Mouse (Mus musculus) thymus, adult 2 months (tissue): ENCODE measurements around the gene Mtx3. TPM values are rescaled to one million over a fixed set of nuclear protein-coding genes. Genes with fewer than 3 reads are reported as not detected.

Experiments
- DNase-seq: peaks from one replicate; pipeline ENCODE4 v3.0.0; 2021
- H3K27ac ChIP-seq: fragments of 200-500 bp; 2 replicates; pipeline ENCODE4 v1.5.1; 2012; ENCODE audit warnings: low read length, control low read depth; ENCODE audit not compliant: control insufficient read depth, insufficient read depth
- H3K27me3 ChIP-seq: fragments of 200-500 bp; 2 replicates; pipeline ENCODE4 v1.6.1; 2012; ENCODE audit warnings: mild to moderate bottlenecking, low read length, moderate library complexity, mixed read lengths; ENCODE audit not compliant: control insufficient read depth, insufficient read depth
- H3K36me3 ChIP-seq: fragments of 200-500 bp; 2 replicates; pipeline ENCODE4 v1.6.1; 2012; ENCODE audit warnings: mild to moderate bottlenecking, low read length, moderate library complexity; ENCODE audit not compliant: control insufficient read depth, insufficient read depth
- H3K4me1 ChIP-seq: fragments of 200-500 bp; replicated peaks from 2 replicates; pipeline ENCODE4 v1.6.1; 2012; ENCODE audit warnings: low read length; ENCODE audit not compliant: control insufficient read depth, insufficient read depth
- H3K4me3 ChIP-seq: fragments of 200-500 bp; 2 replicates; pipeline ENCODE4 v1.5.1; 2012; ENCODE audit warnings: mild to moderate bottlenecking, low read length, control low read depth, moderate library complexity; ENCODE audit not compliant: control insufficient read depth, insufficient read depth
- CTCF ChIP-seq: fragments of 200-500 bp; IDR thresholded peaks from 2 replicates; pipeline ENCODE4 v1.5.1; 2012; ENCODE audit warnings: mild to moderate bottlenecking, control low read depth, low read length, moderate library complexity, borderline replicate concordance; ENCODE audit not compliant: control insufficient read depth, poor library complexity, insufficient read depth; ENCODE audit errors: extremely low read depth
- POLR2A ChIP-seq: fragments of 200-500 bp; IDR thresholded peaks from 2 replicates; pipeline ENCODE4 v1.6.1; 2012; ENCODE audit warnings: mild to moderate bottlenecking, low read length, control low read depth, moderate library complexity; ENCODE audit not compliant: control insufficient read depth, poor library complexity, insufficient read depth; ENCODE audit errors: extremely low read depth
- WGBS: fragments of 180-500 bp; shearing (Covaris S2); methylation state at CpG from one replicate; pipeline ENCODE4 v1.1.7; 2018; 5-methylcytosine and 5-hydroxymethylcytosine counted together
- polyA plus RNA-seq: library from polyadenylated mRNA; depleted of rRNA; stranded (reverse); fragments of >200 nt; gene quantifications from 2 replicates; pipeline ENCODE4 v1.2.3, GENCODE M21; 2012

Mtx3 gene
- polyA plus RNA-seq, 1 experiment, result 5.4 TPM

DNA sequence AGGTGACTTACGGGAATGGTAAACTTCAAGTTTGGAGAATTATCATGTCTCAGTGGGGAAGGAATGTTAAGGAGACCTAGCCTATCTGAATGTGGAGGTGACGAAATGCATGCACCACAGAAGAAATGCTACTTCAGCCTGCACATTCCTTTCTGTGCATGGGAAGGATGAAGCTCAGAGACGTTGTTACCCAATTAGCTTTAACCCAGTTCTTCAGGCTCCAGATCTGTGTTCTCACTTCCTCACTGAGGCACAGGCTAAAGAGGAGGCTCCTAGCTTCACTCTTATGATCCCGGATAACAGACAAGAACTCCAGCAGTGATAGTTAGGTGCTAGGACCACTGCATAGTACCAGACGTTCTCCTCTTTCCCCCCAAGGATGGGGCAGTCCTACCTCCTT lies 28.2 kb upstream of the Mtx3 start:
- TF ChIP-seq CTCF, result no peak
- no peak for TF ChIP-seq POLR2A
- H3K4me3 ChIP-seq, result no peak overlapping the region
- WGBS, result 84% methylated on average over 5 of the region's 5 CpGs

DNA sequence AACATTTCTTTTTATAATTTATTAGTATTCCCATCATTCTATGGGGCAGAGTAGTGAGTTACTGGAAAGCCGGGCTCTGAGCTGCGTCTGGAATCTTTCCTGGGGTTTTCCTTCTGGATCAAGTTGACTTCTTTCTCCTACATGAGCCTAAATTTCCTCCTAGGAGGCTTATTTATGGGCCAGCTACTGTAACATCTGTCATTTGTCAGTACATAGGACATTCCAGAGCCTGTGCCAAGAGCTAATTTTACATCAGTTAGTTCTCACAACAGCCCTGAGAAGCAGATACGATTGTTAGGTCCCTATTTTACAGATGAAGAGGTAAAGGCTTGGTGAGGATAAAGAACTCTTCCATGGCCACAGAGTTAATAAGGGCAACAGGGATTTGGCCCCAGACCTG lies 27.2 kb upstream of the Mtx3 start:
- H3K27ac ChIP-seq, result no peak overlapping the region
- WGBS, result 91% methylated on average over 3 of the region's 3 CpGs
- DNase-seq, result no peak
- TF ChIP-seq CTCF (no peak), POLR2A (no peak)
- H3K4me3 ChIP-seq, result no peak overlapping the region
- no peaks in the 10 kb centered on the region for H3K27me3 ChIP-seq
- no peaks in the 10 kb centered on the region for H3K4me1 ChIP-seq
- H3K36me3 ChIP-seq, result no peaks in the 10 kb centered on the region

More for the DNA sequence above, 28.2 kb upstream of the Mtx3 start:
- Histone ChIP-seq H3K4me1 (no peaks in the 10 kb centered on the region), H3K27ac (no peak overlapping the region), H3K27me3 (no peaks in the 10 kb centered on the region), H3K36me3 (no peaks in the 10 kb centered on the region)
- DNase-seq, result no peak

DNA sequence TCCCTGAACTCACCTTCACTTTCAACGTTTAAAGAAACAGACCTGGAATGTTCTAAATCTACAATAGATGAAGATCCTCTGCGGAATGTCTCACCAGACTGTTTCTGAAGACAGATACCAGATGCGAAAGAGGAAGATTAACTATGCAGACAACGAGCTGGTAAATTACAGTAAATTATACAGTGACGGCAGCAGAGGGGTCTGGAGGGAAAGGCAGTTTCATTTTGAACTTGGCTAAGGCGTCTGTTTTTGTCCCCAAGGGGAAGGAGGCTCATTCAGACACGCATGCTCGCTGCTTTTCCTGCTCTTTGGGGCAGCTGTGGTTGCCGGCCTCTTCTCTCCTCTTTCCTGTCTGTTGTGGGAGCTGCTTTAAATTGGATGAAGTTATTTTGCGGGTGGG lies 15.7 kb upstream of the Mtx3 start:
- Histone ChIP-seq H3K4me3 (no peak overlapping the region), H3K4me1 (no peaks in the 10 kb centered on the region), H3K27ac (no peak overlapping the region), H3K36me3 (no peaks in the 10 kb centered on the region), H3K27me3 (no peaks in the 10 kb centered on the region)
- no peak for DNase-seq
- no peak for TF ChIP-seq POLR2A
- TF ChIP-seq CTCF, result no peak
- 13% methylated on average over 10 of the region's 10 CpGs for WGBS

DNA sequence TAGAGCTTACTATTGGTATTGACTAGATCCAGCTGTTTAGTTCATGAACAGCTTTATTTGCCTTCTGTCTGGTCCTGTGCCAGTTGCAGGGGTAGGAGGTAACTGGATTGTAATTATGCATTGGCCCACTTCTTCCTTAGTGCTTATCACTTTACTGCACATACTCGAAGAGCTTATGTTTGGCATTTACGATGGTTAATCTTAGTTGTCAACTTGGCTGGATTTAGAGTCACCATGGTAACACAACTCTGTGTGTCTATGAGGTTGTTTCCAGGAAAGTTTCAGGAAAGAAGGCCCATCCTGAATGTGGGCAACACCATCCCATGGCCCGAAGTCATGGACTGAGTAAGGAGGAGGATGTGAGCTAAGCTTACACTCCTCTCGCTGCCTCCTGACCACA lies 11.4 kb upstream of the Mtx3 start:
- TF ChIP-seq POLR2A, result no peak
- TF ChIP-seq CTCF, result no peak
- Histone ChIP-seq H3K27ac (no peak overlapping the region), H3K27me3 (no peaks in the 10 kb centered on the region), H3K4me3 (no peak overlapping the region), H3K36me3 (no peaks in the 10 kb centered on the region), H3K4me1 (no peaks in the 10 kb centered on the region)
- 92% methylated on average over 4 of the region's 4 CpGs for WGBS
- no peak for DNase-seq

DNA sequence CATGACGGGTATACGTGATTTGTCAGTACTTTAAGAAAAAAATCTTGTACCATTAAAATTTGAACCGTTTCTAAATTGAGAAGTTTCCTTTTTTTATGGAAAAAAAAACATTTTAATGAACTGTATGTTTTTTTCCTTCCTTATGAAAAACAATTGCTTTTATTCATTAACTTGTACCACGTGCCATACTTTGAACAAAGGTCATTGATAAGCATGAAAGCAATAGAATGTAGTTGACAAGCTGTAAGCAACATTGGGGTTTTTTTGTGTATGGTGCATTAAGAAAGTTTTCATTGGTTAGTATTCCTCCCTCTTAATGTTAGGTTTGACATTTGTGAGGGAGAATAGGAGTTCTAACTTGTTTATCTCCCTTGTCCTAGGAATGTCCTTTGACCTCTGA lies 1.9 kb downstream of the Mtx3 start:
- no peaks in the 10 kb centered on the region for H3K27me3 ChIP-seq
- H3K27ac ChIP-seq, result no peak overlapping the region
- H3K36me3 ChIP-seq, result no peaks in the 10 kb centered on the region
- no peak for TF ChIP-seq CTCF
- no peak for TF ChIP-seq POLR2A
- 95% methylated on average over 4 of the region's 4 CpGs for WGBS
- no peak overlapping the region for H3K4me3 ChIP-seq
- H3K4me1 ChIP-seq, result no peaks in the 10 kb centered on the region; the same call in 1 of the 2 replicates
- DNase-seq, result no peak

DNA sequence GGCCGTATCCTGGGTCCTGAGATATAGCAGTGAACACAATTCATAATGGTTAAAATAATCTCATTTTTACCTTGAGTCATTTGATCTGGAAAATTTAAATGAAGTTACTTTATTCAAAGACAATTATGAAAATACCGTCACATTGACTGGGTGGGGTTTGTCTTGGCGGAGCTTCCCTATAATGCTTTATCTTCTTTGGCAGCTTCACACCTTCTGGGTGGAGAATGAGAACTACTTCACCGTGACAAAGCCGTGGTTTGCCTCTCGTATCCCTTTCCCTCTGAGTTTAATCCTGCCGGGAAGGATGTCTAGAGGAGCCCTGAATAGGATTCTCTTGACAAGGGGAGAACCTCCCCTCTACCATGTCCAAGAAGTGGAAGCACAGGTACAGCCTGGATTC lies 2.8 kb downstream of the Mtx3 start:
- Histone ChIP-seq H3K36me3 (no peaks in the 10 kb centered on the region), H3K27me3 (no peaks in the 10 kb centered on the region), H3K4me1 (no peaks in the 10 kb centered on the region; the same call in 1 of the 2 replicates), H3K4me3 (no peak overlapping the region), H3K27ac (no peak overlapping the region)
- TF ChIP-seq CTCF (no peak), POLR2A (no peak)
- DNase-seq, result no peak
- 96% methylated on average over 7 of the region's 7 CpGs for WGBS

DNA sequence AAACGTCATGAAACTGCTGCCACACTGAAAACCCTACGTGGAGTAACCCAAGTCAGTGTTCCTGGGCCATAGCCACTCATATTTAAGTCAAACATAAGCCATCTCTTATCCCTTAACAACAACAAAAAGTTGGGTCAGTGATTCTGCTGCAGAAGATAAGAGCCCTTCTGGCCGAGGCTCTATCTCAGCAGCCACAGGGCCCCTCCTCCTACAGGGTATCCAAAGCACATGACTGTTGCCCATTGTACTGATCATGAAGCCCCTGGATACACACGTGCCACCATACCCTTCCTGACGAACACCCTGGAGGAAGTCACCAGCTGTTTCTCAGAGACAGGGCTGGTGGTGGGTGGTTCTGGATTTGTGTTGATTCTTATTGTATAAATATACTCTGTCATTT lies 3.4 kb downstream of the Mtx3 start:
- 93% methylated on average over 5 of the region's 5 CpGs for WGBS
- Histone ChIP-seq H3K36me3 (no peaks in the 10 kb centered on the region), H3K27me3 (no peaks in the 10 kb centered on the region), H3K4me3 (no peak overlapping the region), H3K27ac (no peak overlapping the region), H3K4me1 (no peaks in the 10 kb centered on the region; the same call in 1 of the 2 replicates)
- DNase-seq, result no peak
- TF ChIP-seq POLR2A, result no peak
- TF ChIP-seq CTCF, result no peak
